Comparison of ENCODE assay signal across 22 mouse cellular contexts in genomic region chr19:58436874-58437273, GRCm38 (mm10). TPM values are rescaled to one million over a fixed set of nuclear protein-coding genes. Genes with fewer than 3 reads are reported as not detected.
DNase-seq lines count a peak whose midpoint lies in the region; ATAC-seq and TF ChIP-seq lines count a peak whose summit lies in the region.
"Had no signal": no experiment of that assay in that cellular context is flagged by ENCODE, and none has a peak within 500 bp of the region (broad histone marks: within the 10 kb centered on the region; RNA-seq: fewer than 3 reads in every experiment).

No protein-coding gene starts in this region.

- 0 out of 2 replicates have a peak, but pooled peaks cover 4% of the 10 kb centered on the region for H3K27me3 ChIP-seq in heart, embryonic 10.5 days (ENCODE audit: insufficient read depth, poor library complexity, severe bottlenecking)
- no peaks in the 10 kb centered on the region for H3K27me3 ChIP-seq in liver, adult 2 months (ENCODE audit: control insufficient read depth, insufficient read depth, low read length)
- no peaks in the 10 kb centered on the region for H3K27me3 ChIP-seq in liver, embryonic 11.5 days (replicated peaks; ENCODE audit: control insufficient read depth, insufficient read depth, low read length)
- no peaks in the 10 kb centered on the region for H3K27me3 ChIP-seq in forebrain, postnatal 0 days (ENCODE audit: insufficient read depth, low read length)
- H3K27me3 ChIP-seq: embryonic facial prominence, embryonic 13.5 days; heart, embryonic 15.5 days; hindbrain, embryonic 15.5 days; limb, embryonic 12.5 days; stomach, embryonic 15.5 days had no signal

- no peaks in the 10 kb centered on the region for H3K9me3 ChIP-seq in heart, embryonic 10.5 days
- H3K9me3 ChIP-seq in liver, embryonic 11.5 days (ENCODE audit: control insufficient read depth, low read length), result no peaks in the 10 kb centered on the region
- no peaks in the 10 kb centered on the region for H3K9me3 ChIP-seq in forebrain, postnatal 0 days (ENCODE audit: low read length)
- H3K9me3 ChIP-seq: embryonic facial prominence, embryonic 13.5 days; forebrain, embryonic 12.5 days; heart, embryonic 15.5 days; hindbrain, embryonic 15.5 days; limb, embryonic 12.5 days; stomach, embryonic 15.5 days had no signal

- no peaks in the 10 kb centered on the region for H3K36me3 ChIP-seq in heart, embryonic 10.5 days
- H3K36me3 ChIP-seq in liver, adult 2 months (ENCODE audit: control insufficient read depth, insufficient read depth, low read length), result peaks cover 10% of the 10 kb centered on the region; the same call in 1 of the 2 replicates
- H3K36me3 ChIP-seq in liver, embryonic 11.5 days (ENCODE audit: control insufficient read depth, insufficient read depth, low read length), result no peaks in the 10 kb centered on the region
- no peaks in the 10 kb centered on the region for H3K36me3 ChIP-seq in forebrain, postnatal 0 days (ENCODE audit: insufficient read depth)
- H3K36me3 ChIP-seq: embryonic facial prominence, embryonic 13.5 days; forebrain, embryonic 12.5 days; G1E; heart, embryonic 15.5 days; hindbrain, embryonic 15.5 days; limb, embryonic 12.5 days; stomach, embryonic 15.5 days had no signal

- 0 out of 2 replicates have a peak overlapping the region, but pooled peaks have one; percentile 19 for H3K27ac ChIP-seq in heart, embryonic 10.5 days
- H3K27ac ChIP-seq in liver, adult 2 months (replicated peaks; ENCODE audit: insufficient read depth, low read depth, low read length), result peak overlapping the region; percentile 40; the same call in 1 of the 2 replicates
- H3K27ac ChIP-seq in liver, embryonic 11.5 days (ENCODE audit: low read depth, low read length), result no peak overlapping the region
- H3K27ac ChIP-seq in forebrain, postnatal 0 days (ENCODE audit: low read depth, low read length), result no peak overlapping the region
- H3K27ac ChIP-seq: forebrain, embryonic 12.5 days; heart, embryonic 15.5 days; hindbrain, embryonic 15.5 days; layer of hippocampus, adult 2 months; left cerebral cortex, adult 2 months; limb, embryonic 12.5 days; stomach, embryonic 15.5 days had no signal

- no peak overlapping the region for H3K4me2 ChIP-seq in liver, embryonic 11.5 days
- no peak overlapping the region for H3K4me2 ChIP-seq in forebrain, postnatal 0 days (ENCODE audit: low read depth)
- H3K4me2 ChIP-seq: embryonic facial prominence, embryonic 13.5 days; forebrain, embryonic 12.5 days; heart, embryonic 15.5 days; hindbrain, embryonic 15.5 days; limb, embryonic 12.5 days; stomach, embryonic 15.5 days had no signal

- 54% methylated on average over 3 of the region's 3 CpGs for WGBS in heart, embryonic 10.5 days
- 12% methylated on average over 3 of the region's 3 CpGs for WGBS in liver, adult 2 months
- WGBS in liver, embryonic 11.5 days, result 66% methylated on average over 3 of the region's 3 CpGs
- 84% methylated on average over 3 of the region's 3 CpGs for WGBS in forebrain, postnatal 0 days

- TF ChIP-seq CTCF in liver, adult 2 months (IDR thresholded peaks at IDR 0.05; ENCODE audit: low read depth, low read length), result no peak
- TF ChIP-seq CTCF in forebrain, postnatal 0 days (IDR thresholded peaks at IDR 0.05; ENCODE audit: low read depth), result no peak

- ATAC-seq in liver, embryonic 11.5 days (replicated peaks; ENCODE audit: low FRiP score), result no peak
- ATAC-seq in forebrain, postnatal 0 days, result no peak

- no peak for TF ChIP-seq POLR2A in liver, adult 2 months (IDR thresholded peaks at IDR 0.05; ENCODE audit: extremely low read depth, insufficient read depth, low read length)

- DNase-seq in heart, embryonic 10.5 days (ENCODE audit: low spot score), result no peak
- DNase-seq in heart, postnatal 14 days, result no peak
- DNase-seq in liver, adult 2 months (ENCODE audit: extremely low read depth, low read depth, low spot score), result no peak
- no peak for DNase-seq in liver, embryonic 11.5 days (ENCODE audit: low spot score)
- DNase-seq in 3T3-L1 (ENCODE audit: low read depth, low spot score), result peak; percentile 90
- DNase-seq in adipocyte (ENCODE audit: low spot score), result peak; percentile 46
- DNase-seq in forebrain, postnatal 0 days, result no peak
- DNase-seq: cerebellum, adult 11-12 months; kidney, adult 18-20 months; lung, adult 2 months; midbrain, embryonic 14.5 days; right cerebral cortex, adult 18-20 months; thymus, postnatal 36 days had no signal

- no peak overlapping the region for H3K9ac ChIP-seq in liver, adult 2 months (ENCODE audit: low read depth, low read length)
- no peak overlapping the region for H3K9ac ChIP-seq in liver, embryonic 11.5 days (ENCODE audit: low read depth, low read length)
- H3K9ac ChIP-seq in forebrain, postnatal 0 days, result no peak overlapping the region
- H3K9ac ChIP-seq: embryonic facial prominence, embryonic 13.5 days; forebrain, embryonic 12.5 days; heart, embryonic 15.5 days; hindbrain, embryonic 15.5 days; limb, embryonic 12.5 days; stomach, embryonic 15.5 days had no signal

- intact Hi-C loops in heart, postnatal 14 days (cut with DNase I), result no loop called here

- H3K79me2 ChIP-seq in liver, adult 2 months (ENCODE audit: control insufficient read depth, insufficient read depth, low read length), result peaks cover 39% of the 10 kb centered on the region

- H3K4me3 ChIP-seq in heart, embryonic 10.5 days, result no peak overlapping the region
- no peak overlapping the region for H3K4me3 ChIP-seq in liver, adult 2 months (ENCODE audit: insufficient read depth, low read depth, low read length)
- H3K4me3 ChIP-seq in liver, embryonic 11.5 days (ENCODE audit: low read depth, low read length), result no peak overlapping the region
- H3K4me3 ChIP-seq in forebrain, postnatal 0 days (ENCODE audit: low read depth, low read length), result no peak overlapping the region
- H3K4me3 ChIP-seq: embryonic facial prominence, embryonic 13.5 days; forebrain, embryonic 12.5 days; heart, embryonic 15.5 days; hindbrain, embryonic 15.5 days; layer of hippocampus, adult 2 months; left cerebral cortex, adult 2 months; limb, embryonic 12.5 days; stomach, embryonic 15.5 days had no signal

- H3K4me1 ChIP-seq in heart, embryonic 10.5 days, result peaks cover 7% of the 10 kb centered on the region
- peaks cover 39% of the 10 kb centered on the region for H3K4me1 ChIP-seq in liver, adult 2 months (ENCODE audit: control insufficient read depth, insufficient read depth, low read length)
- H3K4me1 ChIP-seq in liver, embryonic 11.5 days (replicated peaks; ENCODE audit: control insufficient read depth, insufficient read depth, low read length), result peaks cover 7% of the 10 kb centered on the region
- no peaks in the 10 kb centered on the region for H3K4me1 ChIP-seq in forebrain, postnatal 0 days (ENCODE audit: insufficient read depth)

RNA-seq across cellular contexts. Expression of gene Gfra1, which starts 18.8 kb away (rescaled TPM):
- polyA plus RNA-seq in heart, embryonic 10.5 days (2016; fragmentation: Nextera tagmentation; extraction: Ambion mirVana), result 2.1 and 6.0 TPM in 2 replicates
- total RNA-seq in heart, postnatal 14 days (2021), result 1 to 10 TPM; 3.9 to 4.2 TPM
- 101 and 109 TPM in 2 replicates for total RNA-seq in liver, adult 2 months (2014; rRNA removed)
- polyA plus RNA-seq in liver, adult 2 months (2012; rRNA removed), result 38.9 and 42.4 TPM in 2 replicates
- polyA plus RNA-seq in liver, embryonic 11.5 days (2014; fragmentation: Nextera tagmentation; extraction: Ambion mirVana), result 10.7 and 11.4 TPM in 2 replicates
- 28.5 and 48.9 TPM in 2 replicates for total RNA-seq in forebrain, postnatal 0 days (2014; rRNA removed)
- polyA plus RNA-seq in forebrain, postnatal 0 days (2015; fragmentation: Nextera tagmentation; extraction: Ambion mirVana), result 16.1 and 23.5 TPM in 2 replicates
- polyA plus RNA-seq: G1E had no signal

Comparison
In these comparisons a context has a peak if more than half of its experiments do, and no peak if none do; other contexts are left out.
1. H3K27ac ChIP-seq: peak in heart, embryonic 10.5 days (single experiment) and liver, adult 2 months (single experiment); none in liver, embryonic 11.5 days (single experiment) and forebrain, postnatal 0 days (single experiment).
2. DNase-seq: peak in 3T3-L1 (single experiment) and adipocyte (single experiment); none in heart, embryonic 10.5 days (single experiment), heart, postnatal 14 days (0 of 2), liver, adult 2 months (single experiment), liver, embryonic 11.5 days (single experiment) and forebrain, postnatal 0 days (single experiment).